Mouse (Mus musculus) layer of hippocampus, postnatal 14 days (tissue): ENCODE results near the gene Sgf29. TPM values are rescaled to one million over a fixed set of nuclear protein-coding genes. Genes with fewer than 3 reads are reported as not detected.
"Not testable (repeated sequence)": the region's sequence is repeated elsewhere in the genome, so short reads cannot be mapped to it uniquely, and the experiment has no call there.

ENCODE experiments used
- DNase-seq, 2 experiments: peaks; one replicate each; pipeline ENCODE4 v3.0.0; 2021 to 2022; ENCODE audit warnings: low spot score in 2 of 2, mixed read lengths in 1 of 2
- total RNA-seq, 2 experiments: library from RNA; stranded (reverse); gene quantifications; 2 replicates each; pipeline ENCODE4 v1.2.3; 2021

Gene Sgf29
- total RNA-seq, 2 experiments from 2014 or later = 31.2 to 32.9 TPM

DNA sequence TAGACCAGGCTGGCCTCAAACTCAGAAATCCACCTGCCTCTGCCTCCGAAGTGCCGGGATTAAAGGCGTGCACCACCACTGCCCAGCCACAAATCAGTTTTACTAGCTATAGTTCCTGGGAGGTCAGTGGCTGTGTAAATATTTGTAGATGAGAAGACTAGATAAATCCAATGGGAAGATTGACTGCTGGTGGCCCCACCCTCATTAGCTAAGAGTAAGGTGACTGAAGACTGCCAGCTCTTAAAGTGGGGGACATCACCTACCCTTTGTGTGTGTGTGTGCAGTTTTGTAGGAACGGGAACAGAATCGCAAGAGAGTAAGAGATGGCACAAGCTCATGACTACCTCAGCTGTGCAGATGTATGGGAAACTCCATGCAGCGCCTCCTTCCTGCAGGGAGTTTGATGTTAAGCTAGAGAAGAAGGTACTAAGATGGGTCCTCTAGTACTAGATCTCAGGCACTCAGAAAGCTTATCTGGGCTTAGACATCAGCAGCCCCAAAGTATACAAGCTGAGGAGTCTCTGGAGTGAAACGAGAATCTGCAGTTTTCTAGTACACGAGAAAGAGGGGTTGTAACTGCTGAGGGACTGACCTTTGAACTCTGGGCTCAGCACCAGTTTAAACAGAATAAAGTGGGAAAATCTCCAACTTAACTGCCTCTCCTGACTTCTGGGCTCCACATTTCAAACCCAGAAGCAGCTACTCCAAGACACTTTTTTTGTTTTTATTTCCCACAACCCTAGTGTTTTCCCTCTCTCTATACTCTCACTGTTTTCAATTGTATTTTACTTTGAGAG lies 29.6 kb downstream of the Sgf29 start:
- DNase-seq = no peak

DNA sequence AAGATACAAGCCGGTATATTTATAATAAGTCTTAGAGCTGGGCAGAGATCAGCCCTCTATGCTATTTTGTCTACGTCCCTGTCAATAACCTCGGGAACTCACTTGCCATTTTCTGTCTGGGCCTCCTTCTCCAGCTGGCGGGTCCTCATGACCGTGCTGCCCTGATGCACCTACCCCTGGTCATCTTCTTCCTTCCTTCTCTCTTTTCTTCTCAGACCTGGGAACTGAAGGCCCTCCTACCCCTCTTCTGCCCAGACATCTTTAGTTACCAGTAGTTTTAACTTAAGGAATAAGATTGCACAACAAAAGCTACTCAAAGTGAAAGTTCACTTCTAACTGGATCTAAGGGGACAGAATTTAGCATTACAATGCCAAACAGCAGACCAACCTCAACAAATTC lies 30.6 kb downstream of the Sgf29 start:
- no peak for DNase-seq

DNA sequence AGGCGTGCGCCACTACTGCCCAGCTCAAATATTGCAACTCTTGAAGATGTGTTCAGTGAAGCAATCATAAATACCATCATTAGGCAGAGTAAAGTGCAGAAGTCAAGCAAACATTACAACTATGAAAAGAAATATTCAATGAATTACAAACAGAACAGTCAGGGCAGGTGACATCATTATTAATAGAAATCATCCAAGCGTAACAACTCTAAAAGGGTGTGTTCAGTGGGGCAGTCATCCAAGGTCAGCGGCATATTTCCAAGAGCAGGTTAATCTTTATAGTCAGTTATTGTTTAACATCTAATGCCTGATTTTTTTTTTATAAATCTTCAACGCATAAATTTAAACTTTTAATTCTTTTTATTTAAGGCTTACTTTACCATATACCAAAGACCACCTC lies 32.1 kb downstream of the Sgf29 start:
- no peak for DNase-seq

DNA sequence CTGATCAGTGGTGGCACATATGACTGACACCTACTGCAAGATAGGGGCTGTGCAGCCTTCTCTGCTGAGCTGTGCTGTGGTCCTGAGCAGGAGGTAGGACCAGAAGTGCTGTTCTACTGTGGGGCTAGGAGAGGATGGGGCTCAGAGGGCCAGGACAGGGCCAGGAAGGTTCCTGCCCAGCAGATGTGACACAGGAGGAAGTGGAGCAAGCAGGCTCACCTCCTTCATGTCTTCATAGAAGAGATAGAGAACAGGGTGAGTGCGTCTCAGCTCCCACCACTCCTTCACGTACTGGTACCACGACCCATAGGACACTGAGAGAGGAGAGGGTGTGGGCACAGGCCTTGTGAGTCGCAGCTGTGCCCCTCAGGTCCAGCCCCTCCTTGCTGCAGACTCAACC lies 39.0 kb downstream of the Sgf29 start:
- DNase-seq = not testable (repeated sequence)

DNA sequence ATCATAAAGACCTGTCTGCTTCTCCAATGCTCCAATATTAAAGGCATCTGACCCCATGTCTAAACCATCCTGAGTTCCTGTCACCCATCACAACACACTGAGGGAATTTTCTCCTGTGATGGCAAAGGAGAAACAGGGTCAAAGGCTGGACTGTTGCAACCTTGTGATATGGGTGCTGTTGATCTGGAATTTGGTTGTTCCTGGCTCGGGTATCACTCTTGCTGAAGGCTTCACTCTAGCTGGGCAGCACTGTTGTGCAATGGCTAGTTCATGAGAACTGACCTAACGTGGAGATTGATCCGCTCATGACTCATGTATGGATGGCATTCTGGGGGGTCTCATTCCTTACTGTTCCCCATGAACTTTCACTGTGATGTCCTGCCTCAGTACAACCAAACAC lies 39.9 kb downstream of the Sgf29 start:
- DNase-seq = no peak

DNA sequence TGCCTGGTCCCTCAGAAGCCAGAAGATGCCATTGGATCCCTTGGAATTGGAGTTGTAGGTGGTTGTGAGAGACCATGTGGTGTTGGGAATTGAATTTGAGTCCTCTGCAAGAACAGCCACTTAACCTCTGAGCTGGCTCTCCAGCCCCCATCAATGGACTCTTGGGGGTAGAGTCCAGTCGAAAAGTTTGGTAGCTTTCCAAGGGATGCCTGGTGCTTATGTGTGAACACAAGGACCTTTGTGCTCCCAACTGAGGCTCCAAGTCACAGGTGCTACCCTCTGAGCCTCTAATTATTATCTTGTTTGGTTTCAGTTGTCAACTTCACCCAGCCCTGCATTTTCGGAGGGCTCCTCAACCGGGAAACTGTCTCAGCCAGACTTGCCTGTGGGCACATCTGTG lies 41.6 kb downstream of the Sgf29 start:
- DNase-seq = no peak

DNA sequence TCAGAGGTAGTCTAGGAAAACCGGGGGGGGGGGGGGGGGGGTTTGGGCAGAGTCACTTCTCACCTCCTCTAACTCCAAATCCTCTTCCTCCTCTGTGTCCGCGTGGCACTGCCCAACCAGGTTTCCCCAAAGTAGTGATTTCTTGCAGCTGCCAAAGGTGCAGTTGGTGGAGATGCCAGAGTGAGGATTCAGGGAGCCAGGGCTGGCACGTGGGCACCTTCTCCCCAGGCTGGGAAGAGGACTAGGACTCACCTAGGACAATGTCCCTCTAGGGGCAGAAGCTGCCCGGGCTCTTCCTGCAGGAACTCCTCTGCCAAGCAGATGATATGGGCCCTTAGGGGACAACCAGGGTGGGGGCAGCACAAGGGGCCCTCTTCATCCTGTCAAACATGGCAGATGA lies 42.6 kb downstream of the Sgf29 start:
- DNase-seq = no peak

DNA sequence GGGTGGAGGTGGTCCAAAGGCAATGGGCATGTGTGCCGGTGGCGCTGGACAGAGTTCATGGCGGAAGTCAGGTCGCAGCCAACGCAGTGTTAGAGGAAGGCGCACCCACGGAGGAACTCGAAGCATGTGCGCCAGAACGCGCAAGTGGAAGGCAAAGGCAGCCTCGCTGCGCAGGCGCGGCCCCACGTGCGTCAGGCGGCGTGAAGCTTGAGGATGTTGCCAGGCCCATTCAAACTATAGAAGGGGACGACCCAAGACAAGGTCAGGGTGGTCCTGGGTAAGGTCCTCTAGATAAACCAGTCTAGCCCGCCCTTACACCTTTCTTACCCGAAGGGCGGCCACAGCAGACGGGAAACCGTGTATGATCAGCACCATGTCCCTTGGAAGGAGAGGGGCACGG lies 43.3 kb downstream of the Sgf29 start:
- no peak for DNase-seq

DNA sequence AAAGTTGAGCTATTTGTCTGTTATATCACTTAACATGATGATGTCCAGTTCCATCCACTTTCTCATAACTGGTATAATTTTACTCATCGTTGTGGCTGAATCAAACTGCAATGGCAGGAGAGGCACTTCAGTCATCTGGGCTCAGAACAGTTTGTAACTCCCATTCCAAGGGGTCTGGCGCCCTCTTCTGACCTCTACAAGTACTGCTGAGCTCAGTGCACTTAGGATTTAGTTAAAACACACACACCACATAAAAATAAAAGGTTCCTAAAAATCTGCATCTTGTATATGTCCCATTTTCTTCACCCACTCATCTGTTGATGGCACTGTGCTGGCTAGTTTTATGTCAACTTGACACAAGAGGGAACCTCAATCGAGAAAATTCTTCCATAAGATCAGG lies 44.1 kb downstream of the Sgf29 start:
- DNase-seq = peak; percentile 80 to 91

DNA sequence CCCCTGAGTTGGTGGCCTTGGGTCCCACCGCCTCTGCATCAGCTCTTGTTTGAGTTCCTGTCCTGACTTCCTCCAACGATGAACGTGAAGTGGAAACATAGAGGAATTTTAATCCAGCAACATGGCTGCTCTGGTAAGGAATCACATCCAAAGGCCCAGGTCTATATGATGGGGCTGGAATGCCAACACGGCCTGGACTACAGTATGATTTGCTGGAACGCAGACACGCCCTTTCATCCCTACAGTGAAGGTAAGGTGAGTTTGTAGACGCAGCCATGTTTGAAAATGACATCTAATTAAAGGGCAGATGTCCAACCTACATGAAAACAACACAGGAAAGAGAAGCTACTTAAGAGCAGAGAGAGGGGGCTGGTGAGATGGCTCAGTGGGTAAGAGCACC lies 44.7 kb downstream of the Sgf29 start:
- DNase-seq = no peak

DNA sequence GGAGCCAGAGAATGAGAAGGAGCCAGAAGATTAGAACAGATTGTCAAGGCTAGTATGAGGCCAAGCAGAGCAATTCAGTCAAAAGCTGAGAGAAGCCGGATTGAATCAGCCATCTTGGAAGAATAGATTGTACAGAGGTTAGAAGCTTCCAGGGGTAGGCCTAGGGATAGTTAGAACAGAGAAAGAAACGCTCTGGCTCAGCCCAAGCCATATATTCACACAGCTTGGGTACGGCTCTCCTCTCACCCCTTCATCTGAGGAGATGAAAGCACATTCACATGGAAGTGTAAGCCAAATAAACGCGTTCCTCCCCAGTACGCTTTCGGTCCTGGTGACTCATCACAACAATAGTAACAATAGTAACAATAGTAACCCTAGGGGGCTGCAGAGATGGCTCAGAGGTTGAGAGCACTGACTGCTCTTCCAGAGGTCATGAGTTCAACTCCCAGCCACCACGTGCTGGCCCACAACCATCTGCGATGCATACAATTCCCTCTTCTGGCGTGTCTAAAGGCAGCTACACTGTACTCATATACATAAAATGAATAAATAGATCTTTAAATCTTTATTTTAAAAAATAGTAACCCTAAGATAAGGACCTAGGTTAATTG lies 45.4 kb downstream of the Sgf29 start:
- no peak for DNase-seq

DNA sequence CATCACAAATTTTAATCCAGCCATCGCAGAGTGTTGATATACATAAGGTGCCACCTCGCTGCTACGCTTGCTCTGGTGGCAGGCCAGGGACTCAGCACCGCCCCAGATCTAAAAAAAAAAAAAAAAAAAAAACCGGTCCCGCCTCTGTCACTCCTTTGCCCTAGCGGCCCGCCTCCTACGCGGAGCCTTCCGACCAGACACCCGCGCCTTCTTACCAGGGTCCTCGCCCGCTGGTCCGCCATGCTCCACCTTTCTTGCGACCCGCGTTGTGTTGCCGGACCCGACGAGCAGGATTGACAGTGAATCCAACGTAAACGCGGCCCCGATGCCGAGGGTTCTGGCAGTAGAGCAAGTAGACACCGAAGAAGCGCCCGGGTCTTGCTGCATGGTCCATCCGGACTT lies 46.1 kb downstream of the Sgf29 start, which contains the start of gene Bola2:
TSS of gene Bola2 (plus strand) at position 192 of the 402 bp plus-strand sequence.
- DNase-seq = no peak

DNA sequence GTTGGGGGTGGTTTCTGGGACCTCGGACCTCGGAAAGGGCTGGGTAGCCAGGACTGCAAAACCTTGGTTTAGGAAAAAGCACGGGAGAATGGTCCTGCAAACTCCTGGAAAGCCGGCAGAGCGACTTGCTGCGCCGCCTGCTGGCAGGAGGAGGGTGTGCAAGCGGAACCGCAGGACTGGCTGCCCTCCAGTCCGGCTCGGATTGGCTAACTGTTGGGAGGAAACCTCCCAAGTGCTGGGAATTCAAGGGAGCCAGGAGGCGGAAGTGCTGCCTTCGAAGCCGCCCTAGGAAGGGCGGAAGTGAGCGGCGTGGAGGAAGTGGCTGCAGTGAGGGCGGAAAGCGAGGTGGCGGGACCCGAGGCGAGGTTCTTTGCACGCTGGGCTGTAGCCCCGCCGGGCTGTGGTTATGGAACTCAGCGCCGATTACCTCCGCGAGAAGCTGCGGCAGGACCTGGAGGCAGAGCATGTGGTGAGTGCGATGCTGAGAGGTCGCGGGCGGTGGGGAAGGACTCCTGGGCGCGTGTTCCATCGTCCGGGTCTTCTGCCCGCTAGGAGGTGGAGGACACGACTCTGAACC lies 46.6 kb downstream of the Sgf29 start, which contains the start of gene Slx1b:
TSS of gene Slx1b (minus strand) at position 154 of the 577 bp plus-strand sequence.
- DNase-seq = peak; percentile 97

DNA sequence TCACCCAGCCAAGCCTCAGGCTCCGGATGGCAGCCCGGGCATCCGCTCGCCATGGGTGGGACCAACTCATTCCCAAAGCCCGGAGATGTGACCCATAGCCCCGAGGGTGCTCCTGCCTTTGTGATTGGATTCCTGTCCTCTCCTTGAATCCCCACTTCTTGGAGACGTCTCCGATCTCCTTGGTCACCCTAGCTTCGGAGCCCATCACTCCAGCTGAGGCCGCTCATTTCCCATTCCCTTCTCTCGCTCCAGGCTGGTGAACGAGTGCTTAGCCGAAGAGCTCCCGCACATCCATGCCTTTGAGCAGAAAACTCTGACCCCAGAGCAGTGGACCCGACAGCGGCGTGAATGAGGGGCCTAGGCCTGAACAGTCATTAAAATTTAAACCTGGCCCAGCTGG lies 47.2 kb downstream of the Sgf29 start:
- DNase-seq = no peak

DNA sequence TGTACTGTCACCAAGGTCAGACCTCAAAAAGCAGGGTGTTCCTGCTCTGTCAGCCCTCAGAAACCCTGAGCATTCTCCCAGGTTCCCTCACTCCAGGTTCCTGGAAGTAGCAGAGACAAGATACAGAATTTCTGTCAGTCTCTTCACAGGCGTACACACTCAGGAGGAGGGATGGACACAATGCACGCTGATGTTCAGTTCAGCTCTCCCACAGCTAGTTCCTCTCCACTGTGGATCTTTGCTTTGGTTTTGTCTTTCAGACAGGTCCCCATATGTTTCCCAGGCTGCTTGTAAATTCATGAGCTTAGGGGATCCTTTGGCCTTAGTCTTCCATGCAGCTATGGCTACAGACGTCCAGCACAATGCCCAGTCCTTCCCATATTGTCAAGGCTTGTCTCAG lies 47.8 kb downstream of the Sgf29 start:
- no peak for DNase-seq

DNA sequence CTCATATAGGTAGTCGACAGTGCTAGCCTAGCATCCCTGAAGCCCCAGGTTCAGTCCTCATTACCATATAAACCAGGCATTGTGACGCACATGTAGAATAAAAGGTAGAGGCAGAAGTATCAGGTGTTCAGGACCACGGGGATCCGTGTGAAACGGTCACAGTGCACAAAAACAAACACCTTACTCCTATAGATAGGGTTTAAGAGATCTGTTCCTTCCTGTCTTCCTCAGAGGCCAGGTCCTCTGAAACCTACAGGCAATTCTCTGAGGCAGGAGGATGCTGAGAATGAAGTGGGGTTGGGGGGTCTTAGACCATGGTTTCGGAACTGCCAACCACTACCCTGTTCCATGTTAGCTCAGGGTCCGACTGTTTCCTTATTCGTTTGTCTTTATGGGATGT lies 48.7 kb downstream of the Sgf29 start:
- no peak for DNase-seq

DNA sequence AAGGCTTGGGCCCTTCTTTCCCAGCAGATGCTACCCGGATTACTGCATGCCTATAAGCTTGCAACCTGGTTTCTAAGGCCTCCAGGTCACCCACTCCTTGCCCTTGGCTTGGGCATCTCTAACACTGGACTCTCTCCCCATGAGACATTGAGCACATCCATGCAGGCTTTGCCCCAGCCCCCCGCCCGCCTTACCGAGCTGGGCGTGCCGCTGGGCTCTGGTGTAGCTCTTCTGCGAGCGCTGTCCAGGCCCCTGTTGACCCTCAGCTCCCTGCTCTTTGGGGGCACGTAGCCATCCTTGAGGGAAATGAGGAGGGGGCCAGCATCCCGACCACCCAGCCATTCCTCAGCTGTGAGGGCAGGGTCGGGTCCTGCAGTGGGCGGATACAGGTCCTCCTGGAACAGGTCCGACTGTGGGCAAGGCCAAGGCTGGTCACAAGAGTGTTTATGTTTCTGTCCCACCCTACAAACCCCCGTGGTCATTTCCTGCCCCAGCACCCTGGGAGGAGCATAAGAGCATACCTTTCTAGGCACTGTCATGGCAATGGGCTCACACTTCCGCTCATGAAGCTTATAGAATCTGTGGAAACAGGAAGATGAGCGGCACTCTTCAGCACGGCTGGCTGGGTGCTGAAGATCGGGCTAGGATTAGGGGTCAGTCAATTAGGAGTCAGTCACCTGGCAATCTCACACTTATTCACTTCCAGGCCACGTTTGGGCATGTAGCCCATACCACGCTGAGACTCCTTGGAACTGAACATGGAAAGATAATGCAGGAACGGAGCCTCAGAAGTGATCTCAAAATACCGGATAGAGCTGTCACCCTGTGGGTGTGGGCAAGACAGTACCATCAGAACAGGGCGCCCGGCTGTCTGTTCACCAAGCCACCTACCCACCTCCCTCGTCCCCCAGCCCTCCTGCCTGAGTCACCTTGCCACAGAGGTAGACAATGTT lies 51.2 kb downstream of the Sgf29 start:
- DNase-seq = no peak

DNA sequence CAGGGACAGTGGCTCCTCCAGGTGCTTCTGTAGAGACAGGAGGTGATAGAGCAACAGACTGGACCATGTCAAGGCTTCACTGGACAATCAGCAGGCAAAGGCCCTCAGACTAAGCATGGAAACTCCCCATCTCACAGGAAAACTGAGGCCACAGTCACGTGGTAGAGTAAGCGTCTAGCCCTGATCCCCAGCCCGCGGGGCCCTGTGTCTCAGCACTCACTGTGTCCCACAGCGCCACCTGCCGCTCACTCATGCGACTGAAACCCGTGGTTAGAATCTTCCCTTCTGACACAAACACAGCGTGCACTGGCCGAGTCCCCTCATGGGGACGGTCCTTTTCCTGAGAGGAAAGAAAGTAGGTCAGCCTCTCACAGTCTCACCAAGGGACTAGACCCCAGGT lies 52.0 kb downstream of the Sgf29 start:
- peak; percentile 92 to 93 for DNase-seq

DNA sequence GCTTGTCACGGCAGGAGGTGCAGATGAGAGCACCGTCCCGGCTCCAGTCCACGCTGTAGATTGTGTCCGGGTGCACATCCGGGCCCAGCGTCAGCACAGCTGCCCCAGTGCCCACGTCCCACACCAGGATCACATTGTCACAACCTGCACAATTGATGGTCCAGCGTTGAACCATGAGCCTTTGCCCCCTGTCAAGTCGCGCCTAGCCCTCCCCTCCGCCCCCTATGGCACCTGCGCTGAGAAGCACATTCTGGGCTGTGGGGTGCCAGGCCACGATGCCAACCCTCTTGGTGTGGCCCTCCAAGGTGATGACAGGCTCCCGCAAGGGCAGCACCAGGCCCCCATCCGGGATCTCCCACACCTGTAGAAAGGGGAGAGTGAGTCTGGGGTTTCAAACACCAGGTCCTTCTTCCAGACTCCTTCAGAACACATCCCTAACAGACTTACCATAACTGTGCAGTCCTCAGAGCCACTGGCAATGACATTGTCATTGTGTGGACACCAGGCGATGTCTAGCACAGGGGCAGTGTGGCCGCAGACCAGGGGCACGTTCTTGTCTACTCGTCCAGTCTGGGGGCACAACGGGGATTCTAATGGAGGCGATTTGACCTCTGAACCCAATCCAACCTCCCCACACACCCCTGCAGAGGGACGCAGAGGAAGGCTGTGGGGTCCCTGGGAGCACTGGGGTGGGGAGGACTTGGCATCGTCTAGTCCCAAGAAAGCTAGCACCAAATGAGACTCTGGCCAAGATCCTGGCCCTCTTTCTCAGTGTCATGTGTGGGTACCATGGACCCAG lies 52.6 kb downstream of the Sgf29 start:
- DNase-seq = no peak

DNA sequence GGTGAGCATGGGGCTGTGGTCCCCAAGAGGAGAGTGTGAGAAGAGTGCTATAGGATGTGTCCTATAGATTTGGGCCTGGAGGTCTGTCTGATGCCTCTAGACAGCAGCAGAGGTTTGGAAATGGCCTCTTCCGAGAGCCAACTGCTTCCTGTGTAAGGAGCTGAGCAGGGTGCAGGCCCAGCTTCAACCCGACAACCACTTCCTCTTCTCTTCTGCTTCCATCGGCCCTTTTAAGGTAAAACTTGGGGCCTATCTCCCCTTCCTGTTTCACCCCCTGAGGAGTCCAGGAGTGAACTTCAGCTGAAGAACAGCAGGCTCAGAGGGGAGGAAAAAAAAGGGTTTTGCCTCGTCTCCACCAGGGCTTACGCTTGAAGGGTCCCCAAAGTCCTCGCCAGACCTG lies 53.2 kb downstream of the Sgf29 start:
- DNase-seq = no peak
